Mouse (Mus musculus): ENCODE results near the gene 9130204L05Rik.

Gene 9130204L05Rik

GRCm38 (mm10) chr3:91090703-91091102, at the start of gene 9130204L05Rik:
TSS of gene 9130204L05Rik (minus strand) at chr3:91090803.
- DNase-seq (ENCODE audit: low spot score) = no peak

- no peak for DNase-seq (ENCODE audit: low spot score)
Measured at GRCm38 (mm10) chr3:91108696-91109095, 18.1 kb upstream of the 9130204L05Rik start.

GRCm38 (mm10) chr3:91059211-91059610, 31.4 kb downstream of the 9130204L05Rik start:
- no peak for DNase-seq (ENCODE audit: low spot score)

GRCm38 (mm10) chr3:91052654-91053053, 37.9 kb downstream of the 9130204L05Rik start:
- DNase-seq (ENCODE audit: low spot score) = no peak

All from urinary bladder, postnatal 25 days (tissue).